Mouse (Mus musculus) megakaryocyte, embryonic 14.5 days (primary cell): ENCODE measurements around the gene Apol9a.
"Not testable (repeated sequence)": the region's sequence is repeated elsewhere in the genome, so short reads cannot be mapped to it uniquely, and the experiment has no call there.

ENCODE experiments used
- FLI1 ChIP-seq: IDR thresholded peaks from 2 replicates; pipeline ENCODE4 v1.6.1; 2012; ENCODE audit warnings: low read length, inconsistent platforms, mixed read lengths
- GATA1 ChIP-seq: IDR thresholded peaks from 3 replicates; pipeline ENCODE4 v1.6.1; 2012; ENCODE audit warnings: mixed read lengths, low read length, inconsistent platforms, borderline replicate concordance

GRCm38 (mm10) chr15:77428690-77429448 lies 17.9 kb upstream of the Apol9a start:
- not testable (repeated sequence) for TF ChIP-seq GATA1, FLI1
